20 mouse cellular contexts compared by ENCODE assay signal in the genomic region with DNA sequence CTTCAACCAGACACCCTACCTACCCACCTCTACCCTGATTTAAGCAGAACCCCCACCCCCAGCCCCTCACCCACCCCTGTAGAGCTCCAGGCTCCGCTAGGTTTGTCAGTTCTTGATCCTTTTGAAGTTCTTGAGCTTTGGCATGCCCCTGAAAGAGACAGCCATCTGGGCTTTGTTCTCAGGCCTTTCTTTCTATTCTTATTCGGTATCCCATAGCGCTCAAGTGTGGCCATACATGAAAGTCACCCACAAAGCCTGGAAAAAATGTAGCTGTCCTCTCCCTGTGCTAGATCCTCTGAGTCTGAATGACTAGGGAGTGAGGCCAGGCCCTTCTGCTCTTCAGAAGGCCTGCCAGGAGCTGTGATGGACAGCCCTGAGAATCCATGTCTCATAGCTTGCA.
DNase-seq lines count a peak whose midpoint lies in the region; ATAC-seq lines count a peak whose summit lies in the region.
"Had no signal": no experiment of that assay in that cellular context is flagged by ENCODE, and none has a peak within 500 bp of the region (broad histone marks: within the 10 kb centered on the region; RNA-seq: fewer than 3 reads in every experiment).

No protein-coding gene starts in this region.

- 0 out of 2 replicates have a peak, but pooled peaks have one; percentile 19 for ATAC-seq in midbrain, embryonic 11.5 days (ENCODE audit: low FRiP score)
- ATAC-seq in midbrain, embryonic 14.5 days (ENCODE audit: low FRiP score, low TSS enrichment) = no peak
- ATAC-seq: forebrain, embryonic 16.5 days; hindbrain, embryonic 16.5 days; inflammation-experienced regulatory T-cells, adult 6 months; intestine, postnatal 0 days had no signal

- no peaks in the 10 kb centered on the region for H3K4me1 ChIP-seq in midbrain, embryonic 11.5 days (ENCODE audit: control insufficient read depth, insufficient read depth, low read length)
- no peaks in the 10 kb centered on the region for H3K4me1 ChIP-seq in midbrain, embryonic 14.5 days (ENCODE audit: control insufficient read depth, insufficient read depth, low read length)
- H3K4me1 ChIP-seq: embryonic facial prominence, embryonic 10.5 days; heart, embryonic 15.5 days; hindbrain, embryonic 12.5 days had no signal

- 44% methylated on average over 3 of the region's 3 CpGs for WGBS in midbrain, embryonic 11.5 days
- WGBS in midbrain, embryonic 14.5 days = 31% methylated on average over 3 of the region's 3 CpGs

- no peak overlapping the region for H3K27ac ChIP-seq in midbrain, embryonic 11.5 days (ENCODE audit: low read depth, low read length)
- no peak overlapping the region for H3K27ac ChIP-seq in midbrain, embryonic 14.5 days (replicated peaks; ENCODE audit: low read depth, low read length)
- H3K27ac ChIP-seq: embryonic facial prominence, embryonic 10.5 days; heart, adult 2 months; heart, embryonic 15.5 days; hindbrain, embryonic 12.5 days had no signal

- no peak overlapping the region for H3K4me2 ChIP-seq in midbrain, embryonic 11.5 days
- H3K4me2 ChIP-seq in midbrain, embryonic 14.5 days (ENCODE audit: low read length) = no peak overlapping the region
- H3K4me2 ChIP-seq: heart, embryonic 11.5 days; hindbrain, embryonic 12.5 days had no signal

- peak; percentile 39 to 40 for DNase-seq in cerebellum, postnatal 25 days
- no peak for DNase-seq in cerebellum, adult 18-20 months
- DNase-seq in midbrain, embryonic 11.5 days (ENCODE audit: low spot score, missing footprints) = peak; percentile 75
- DNase-seq in midbrain, embryonic 14.5 days = no peak
- DNase-seq in ZHBTc4 (ENCODE audit: low read depth, low spot score) = peak; percentile 66
- DNase-seq in urinary bladder, postnatal 25 days (ENCODE audit: low spot score) = no peak
- DNase-seq: adrenal gland, adult 2 months; adrenal gland, postnatal 25 days; cerebellum, adult 11 months; gastrocnemius, postnatal 14 days; heart, adult 2 months; kidney, adult 8-10 months had no signal

- no peaks in the 10 kb centered on the region for H3K27me3 ChIP-seq in midbrain, embryonic 11.5 days (ENCODE audit: control insufficient read depth, insufficient read depth, low read length)
- no peaks in the 10 kb centered on the region for H3K27me3 ChIP-seq in midbrain, embryonic 14.5 days (ENCODE audit: control insufficient read depth, insufficient read depth, low read length)
- H3K27me3 ChIP-seq: heart, embryonic 15.5 days; hindbrain, embryonic 12.5 days had no signal

- no peak overlapping the region for H3K4me3 ChIP-seq in midbrain, embryonic 11.5 days (ENCODE audit: low read depth, low read length)
- H3K4me3 ChIP-seq in midbrain, embryonic 14.5 days (replicated peaks; ENCODE audit: low read depth, low read length) = no peak overlapping the region
- H3K4me3 ChIP-seq: embryonic facial prominence, embryonic 10.5 days; heart, adult 2 months; heart, embryonic 15.5 days; hindbrain, embryonic 12.5 days had no signal

- no peak overlapping the region for H3K9ac ChIP-seq in midbrain, embryonic 11.5 days (ENCODE audit: low read length)
- no peak overlapping the region for H3K9ac ChIP-seq in midbrain, embryonic 14.5 days (replicated peaks; ENCODE audit: low read length)
- H3K9ac ChIP-seq: heart, embryonic 15.5 days; hindbrain, embryonic 12.5 days had no signal

- no peaks in the 10 kb centered on the region for H3K9me3 ChIP-seq in midbrain, embryonic 11.5 days (ENCODE audit: control insufficient read depth, low read length)
- no peaks in the 10 kb centered on the region for H3K9me3 ChIP-seq in midbrain, embryonic 14.5 days (ENCODE audit: control insufficient read depth, low read length)
- H3K9me3 ChIP-seq: embryonic facial prominence, embryonic 10.5 days; heart, embryonic 15.5 days; hindbrain, embryonic 12.5 days had no signal

- H3K36me3 ChIP-seq in midbrain, embryonic 11.5 days (ENCODE audit: control insufficient read depth, insufficient read depth, low read length) = no peaks in the 10 kb centered on the region
- H3K36me3 ChIP-seq in midbrain, embryonic 14.5 days (ENCODE audit: control insufficient read depth, insufficient read depth, low read length) = no peaks in the 10 kb centered on the region
- H3K36me3 ChIP-seq: embryonic facial prominence, embryonic 10.5 days; heart, embryonic 15.5 days; hindbrain, embryonic 12.5 days had no signal

Comparison
In these comparisons a context has a peak if more than half of its experiments do, and no peak if none do; other contexts are left out.
1. DNase-seq: peak in cerebellum, postnatal 25 days (2 of 2), midbrain, embryonic 11.5 days (single experiment) and ZHBTc4 (single experiment); none in cerebellum, adult 18-20 months (0 of 2), midbrain, embryonic 14.5 days (single experiment) and urinary bladder, postnatal 25 days (single experiment).